Mouse (Mus musculus): Measurements from ENCODE around the gene Panx1. TPM values are rescaled to one million over a fixed set of nuclear protein-coding genes. Genes with fewer than 3 reads are reported as not detected.
A peak's percentile ranks its signal among the peaks of the same experiment; 100 is the strongest.

Panx1 gene
- total RNA-seq, 2 experiments from 2014 or later, result 63.5 to 70.4 TPM

GRCm38 (mm10) chr9:14988606-14989293 lies 56.5 kb downstream of the Panx1 start:
- no peak for DNase-seq (ENCODE audit: extremely low spot score in 1 of 2, low spot score in 2 of 2)
- intact Hi-C loops (cut with DNase I), result no loop called here

GRCm38 (mm10) chr9:14983141-14983540 lies 62.1 kb downstream of the Panx1 start:
- no peak for DNase-seq (ENCODE audit: extremely low spot score in 1 of 2, low spot score in 2 of 2)
- intact Hi-C loops (cut with DNase I), result no loop called here

- intact Hi-C loops (cut with DNase I), result no loop called here
- DNase-seq (ENCODE audit: extremely low spot score in 1 of 2, low spot score in 2 of 2), result no peak
Observed at GRCm38 (mm10) chr9:14982683-14983082, 62.6 kb downstream of the Panx1 start.

- DNase-seq (ENCODE audit: extremely low spot score in 1 of 2, low spot score in 2 of 2), result peak in 1 of 2 experiments; percentile 31
- intact Hi-C loops (cut with DNase I), result no loop called here
Observed at GRCm38 (mm10) chr9:14981539-14982155, 63.6 kb downstream of the Panx1 start.

- intact Hi-C loops (cut with DNase I), result no loop called here
Observed at GRCm38 (mm10) chr9:14974251-14975232, 70.7 kb downstream of the Panx1 start.

GRCm38 (mm10) chr9:14973762-14974161 lies 71.5 kb downstream of the Panx1 start:
- DNase-seq (ENCODE audit: extremely low spot score in 1 of 2, low spot score in 2 of 2), result no peak
- intact Hi-C loops (cut with DNase I), result no loop called here

More at GRCm38 (mm10) chr9:14974251-14975232, 70.7 kb downstream of the Panx1 start:
- DNase-seq (ENCODE audit: extremely low spot score in 1 of 2, low spot score in 2 of 2), result no peak

- no peak for DNase-seq (ENCODE audit: extremely low spot score in 1 of 2, low spot score in 2 of 2)
- intact Hi-C loops (cut with DNase I), result no loop called here
Observed at GRCm38 (mm10) chr9:14970805-14971525, 74.3 kb downstream of the Panx1 start.

GRCm38 (mm10) chr9:14970211-14970610 lies 75.1 kb downstream of the Panx1 start:
- intact Hi-C loops (cut with DNase I), result no loop called here
- DNase-seq (ENCODE audit: extremely low spot score in 1 of 2, low spot score in 2 of 2), result no peak

- no peak for DNase-seq (ENCODE audit: extremely low spot score in 1 of 2, low spot score in 2 of 2)
- intact Hi-C loops (cut with DNase I), result no loop called here
Observed at GRCm38 (mm10) chr9:14967598-14967997, 77.7 kb downstream of the Panx1 start.

- DNase-seq (ENCODE audit: extremely low spot score in 1 of 2, low spot score in 2 of 2), result no peak
- intact Hi-C loops (cut with DNase I), result no loop called here
Observed at GRCm38 (mm10) chr9:14966787-14967186, 78.5 kb downstream of the Panx1 start.

GRCm38 (mm10) chr9:14965368-14965767 lies 79.9 kb downstream of the Panx1 start:
- no peak for DNase-seq (ENCODE audit: extremely low spot score in 1 of 2, low spot score in 2 of 2)
- intact Hi-C loops (cut with DNase I), result no loop called here

- no peak for DNase-seq (ENCODE audit: extremely low spot score in 1 of 2, low spot score in 2 of 2)
- intact Hi-C loops (cut with DNase I), result no loop called here
Observed at GRCm38 (mm10) chr9:14962769-14963168, 82.5 kb downstream of the Panx1 start.

- intact Hi-C loops (cut with DNase I), result no loop called here
- no peak for DNase-seq (ENCODE audit: extremely low spot score in 1 of 2, low spot score in 2 of 2)
Observed at GRCm38 (mm10) chr9:14954659-14955058, 90.6 kb downstream of the Panx1 start.

Other genes starting within 250 kb of the Panx1 start
- gene Gpr83, start 185.3 kb downstream of the Panx1 start, total RNA-seq (2021), result 1 to 10 TPM; 5.4 to 10.0 TPM
- gene Izumo1r, start 141.5 kb downstream of the Panx1 start, total RNA-seq (2021), result not detected
- gene Hephl1, start 66.6 kb upstream of the Panx1 start, total RNA-seq (2021), result not detected
- gene Vstm5, start 193.6 kb upstream of the Panx1 start, total RNA-seq (2021), result 10 to 100 TPM; 10.1 to 11.0 TPM
- 10 to 100 TPM; 34.5 to 35.1 TPM for gene Med17, start 234.5 kb upstream of the Panx1 start, total RNA-seq (2021)